Mouse (Mus musculus) kidney, adult 8-10 months (tissue): ENCODE results near the gene Cux2.

Source experiments
- DNase-seq, 2 experiments: peaks; one replicate each; pipeline ENCODE4 v3.0.0; 2022

Gene Cux2

DNA sequence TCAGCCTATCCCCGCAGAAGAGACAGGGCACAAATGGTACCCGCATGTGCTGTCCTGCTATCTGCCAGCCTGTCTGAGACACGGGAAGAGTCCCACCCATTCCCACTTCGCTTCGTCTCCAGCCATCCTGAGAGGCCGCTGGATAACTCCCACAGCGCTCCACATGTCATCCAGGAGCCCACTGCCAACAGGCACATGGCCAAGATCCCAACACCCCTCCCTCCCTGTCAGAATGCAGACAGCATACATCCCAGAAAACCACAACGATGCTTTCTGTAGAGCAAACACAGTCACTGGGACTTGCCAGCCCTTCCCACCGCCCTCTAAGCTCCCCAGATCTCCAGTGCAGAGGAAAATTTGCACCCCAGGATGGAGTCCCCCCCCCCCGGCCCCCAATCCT is 90.2 kb downstream of the Cux2 start:
- DNase-seq = no peak

- no peak for DNase-seq
Observed at GRCm38 (mm10) chr5:121958551-121958950, 91.4 kb downstream of the Cux2 start.

- no peak for DNase-seq
Observed at GRCm38 (mm10) chr5:121955806-121956205, 94.1 kb downstream of the Cux2 start.

DNA sequence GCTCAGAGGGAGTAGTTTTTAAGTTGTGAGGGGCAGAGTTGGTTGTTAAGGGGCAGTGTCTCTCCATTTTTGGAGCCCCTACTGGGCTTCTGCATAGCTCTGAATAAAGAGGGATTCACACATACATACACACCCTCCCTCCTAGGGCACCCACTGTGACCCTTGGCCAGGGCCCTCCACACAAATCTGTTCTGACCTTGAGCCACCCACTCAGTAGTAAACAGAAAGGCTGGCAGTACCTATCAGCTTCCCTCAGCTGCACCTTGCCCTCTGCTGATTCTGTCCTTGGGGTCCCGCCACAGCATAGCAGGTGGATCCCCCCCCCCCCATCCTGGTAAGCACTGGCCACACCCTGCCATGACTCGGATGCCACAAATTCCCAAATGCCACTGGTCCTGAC is 99.7 kb downstream of the Cux2 start:
- DNase-seq = no peak

DNA sequence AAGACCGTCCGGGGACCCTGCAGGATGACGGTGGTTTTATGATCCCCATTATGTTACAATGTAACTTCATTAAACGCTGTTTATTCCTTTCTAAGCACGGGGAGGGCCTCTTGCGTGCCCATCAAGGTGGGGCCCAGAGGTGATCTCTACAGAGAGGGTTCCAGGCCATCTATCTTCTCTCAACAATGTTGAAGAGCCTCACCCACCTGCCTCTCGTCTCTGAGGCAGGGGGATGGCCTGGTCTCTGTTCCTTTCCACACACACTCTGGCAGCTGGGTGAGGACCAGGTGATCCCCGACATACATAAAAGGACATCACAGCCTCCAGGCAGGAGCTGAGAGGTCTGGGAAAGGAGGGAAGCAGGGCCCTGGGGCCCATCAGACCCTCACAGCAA is 100.9 kb downstream of the Cux2 start:
- no peak for DNase-seq

- DNase-seq = peak in 1 of 2 experiments; percentile 4
Observed at GRCm38 (mm10) chr5:121948302-121949049, 101.4 kb downstream of the Cux2 start.

DNA sequence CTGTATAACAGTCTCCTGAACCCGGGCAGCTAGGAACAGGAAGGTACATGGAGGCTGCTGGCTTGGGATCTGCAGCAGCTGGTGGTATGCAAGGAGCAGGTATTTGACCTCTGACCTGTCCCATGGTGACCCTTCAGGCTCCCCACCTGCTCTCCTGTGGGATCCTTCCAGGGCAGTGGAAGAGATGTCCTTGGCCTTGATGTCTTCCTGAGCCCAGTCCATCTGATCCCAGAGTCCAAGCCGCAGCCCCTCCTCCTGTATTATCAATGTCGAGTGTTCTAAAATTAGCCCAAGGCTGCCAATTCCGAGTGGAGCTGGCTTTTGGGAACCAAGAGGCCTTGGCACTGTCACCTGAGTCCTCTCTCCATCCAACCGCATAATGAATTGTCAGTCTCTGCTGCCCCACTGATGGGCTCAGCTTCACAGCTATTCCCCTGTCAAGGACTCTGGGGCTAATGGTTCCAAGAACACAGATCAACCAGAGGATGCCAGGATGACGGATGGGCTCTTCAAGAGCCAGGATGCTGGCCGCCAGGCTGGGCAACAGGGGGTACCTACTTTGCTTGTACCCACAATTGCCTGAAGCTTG is 103.2 kb downstream of the Cux2 start:
- DNase-seq = no peak

DNA sequence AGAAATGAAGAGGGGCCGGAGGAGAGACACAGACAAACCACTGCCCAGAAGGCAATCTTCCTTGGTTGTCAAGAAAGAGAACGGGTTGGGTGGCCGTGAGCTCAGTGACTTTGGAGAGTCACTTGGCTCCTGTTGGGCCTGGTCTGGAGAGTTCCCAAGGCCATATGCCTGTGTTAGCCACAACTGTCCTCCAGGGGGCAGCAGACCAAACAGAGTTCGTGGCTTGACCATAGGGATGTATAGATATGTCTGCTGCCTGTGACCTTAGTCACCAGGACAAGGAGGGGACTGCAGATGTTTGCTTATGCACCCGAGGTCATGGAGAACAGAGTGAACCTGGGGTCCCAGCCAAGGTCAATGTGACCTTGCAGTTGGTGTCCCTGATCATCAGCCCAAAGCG is 104.1 kb downstream of the Cux2 start:
- DNase-seq = peak; percentile 4 to 33

DNA sequence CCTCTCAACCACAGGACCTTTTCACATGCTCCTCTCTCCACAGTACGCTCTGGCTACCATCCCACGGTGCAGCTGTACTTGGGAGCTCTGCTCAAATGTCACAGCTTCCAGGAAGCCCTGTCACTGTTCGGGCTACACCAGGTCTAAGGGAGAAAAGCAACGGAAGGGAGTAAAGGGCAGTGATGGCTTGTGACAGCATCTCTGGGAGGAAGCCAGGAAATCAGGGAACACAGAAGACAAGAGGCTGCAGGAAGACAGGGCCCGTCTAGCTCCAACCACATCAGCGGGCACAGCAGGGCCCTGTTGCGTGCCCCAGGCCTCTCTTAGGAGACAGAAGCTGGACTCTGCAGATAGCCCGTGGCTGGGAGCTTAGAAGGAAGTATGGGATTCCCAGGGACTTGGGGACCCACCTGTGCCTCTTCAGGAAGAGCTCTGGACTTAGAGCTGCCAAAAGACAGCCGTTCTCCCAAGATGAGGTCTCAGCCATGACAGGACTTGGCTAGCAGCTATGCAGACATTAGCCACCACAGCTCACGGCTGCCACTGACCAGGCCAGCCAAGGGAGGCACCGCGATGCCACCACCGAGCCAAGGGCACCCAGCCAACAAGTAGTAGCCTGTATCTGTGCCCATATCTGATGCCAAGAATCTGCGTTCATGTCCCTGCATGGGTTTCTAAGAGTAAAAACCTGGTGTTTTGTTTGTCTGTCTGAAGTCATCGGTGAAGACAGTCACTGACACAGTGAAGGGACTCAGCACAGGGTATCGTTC is 105.7 kb downstream of the Cux2 start:
- DNase-seq = no peak

DNA sequence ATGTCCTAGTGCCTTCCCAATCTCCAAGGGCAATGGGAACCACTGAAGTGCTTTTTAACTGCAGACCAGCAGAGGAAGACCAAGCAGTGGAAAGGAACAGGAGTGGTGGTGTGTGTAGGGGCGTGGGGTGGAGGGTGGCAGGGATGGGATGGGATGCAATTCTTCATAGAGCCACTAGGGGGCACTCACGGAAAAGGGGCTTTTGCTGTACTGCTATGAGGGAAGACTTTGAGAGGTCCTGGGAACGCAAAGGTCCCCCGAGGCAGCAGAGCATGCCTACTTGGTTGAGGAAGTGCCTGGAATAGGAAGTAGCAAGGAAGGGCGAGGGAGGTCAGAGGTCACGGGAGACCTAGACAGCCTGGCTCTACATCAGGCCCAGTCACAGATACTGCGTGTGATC is 106.4 kb downstream of the Cux2 start:
- no peak for DNase-seq

DNA sequence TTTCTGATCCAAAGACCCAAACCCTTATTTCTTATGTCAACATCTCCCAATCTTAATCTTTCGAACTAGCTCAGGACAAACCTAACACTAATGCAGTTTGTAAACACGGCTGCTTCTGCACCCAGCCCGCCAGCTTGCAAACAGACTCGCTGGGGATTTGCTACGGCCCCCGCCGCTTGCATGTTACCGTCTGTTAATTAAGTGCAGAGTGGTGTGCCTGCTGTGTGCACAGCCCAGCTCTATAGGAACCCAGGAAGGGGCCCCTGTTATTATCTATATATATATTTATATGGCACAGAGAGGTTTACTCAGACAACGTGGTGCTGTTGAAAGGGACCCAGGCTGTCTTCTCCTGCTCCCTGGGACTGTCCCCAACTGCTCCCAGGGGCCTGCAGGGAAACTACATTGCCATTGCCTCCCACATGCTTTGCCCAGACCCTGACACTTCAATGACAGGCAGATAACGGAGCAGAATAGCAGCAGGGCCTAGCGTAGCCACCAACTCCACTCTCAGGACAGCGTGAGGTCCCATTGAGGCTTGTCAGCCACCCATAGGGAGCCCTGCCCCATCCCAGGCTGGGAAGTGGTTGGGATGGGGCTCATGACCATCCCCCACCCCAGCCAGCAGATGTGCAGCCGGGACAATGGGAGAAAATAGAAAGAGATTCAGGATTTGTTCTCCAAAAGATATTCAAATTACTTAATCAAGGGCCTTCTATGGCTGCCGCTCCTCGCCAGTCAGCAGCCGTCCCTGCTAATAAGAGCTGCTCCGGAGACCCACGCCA is 111.6 kb downstream of the Cux2 start:
- DNase-seq = no peak

DNA sequence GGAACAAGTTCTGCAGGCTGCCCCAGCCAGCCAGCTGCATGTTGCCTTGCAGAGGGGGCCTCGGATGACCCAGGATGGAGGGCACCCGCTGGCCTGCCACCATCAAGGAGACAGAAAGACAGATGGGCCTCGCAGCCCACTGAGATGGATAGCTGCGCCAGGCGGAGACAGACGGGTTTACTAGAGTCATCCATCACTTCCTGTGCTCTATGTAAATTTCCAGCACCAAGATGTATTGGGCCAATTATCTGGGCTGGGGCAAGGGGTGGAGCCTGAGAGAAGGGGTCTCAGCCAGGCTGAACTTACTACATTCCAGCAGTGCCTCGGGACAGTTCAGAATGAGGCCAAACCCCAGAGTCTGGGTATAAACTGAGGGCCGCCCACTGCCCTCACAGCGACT is 119.6 kb downstream of the Cux2 start:
- no peak for DNase-seq

GRCm38 (mm10) chr5:121928362-121929000 is 121.4 kb downstream of the Cux2 start:
- no peak for DNase-seq

DNA sequence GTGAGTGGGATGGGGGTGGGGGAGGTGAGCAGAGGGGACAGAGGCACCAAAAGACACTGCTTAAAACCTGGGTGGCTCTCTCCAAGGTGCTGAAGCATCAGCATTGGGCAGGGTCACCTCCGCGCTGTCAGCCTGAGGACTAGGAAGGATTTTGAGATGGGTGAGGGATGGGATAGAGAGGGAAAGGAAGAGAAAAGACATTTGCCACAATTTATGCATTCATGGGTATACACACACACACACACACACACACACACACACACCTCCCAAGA is 123.4 kb downstream of the Cux2 start:
- DNase-seq = no peak

- no peak for DNase-seq
Observed at GRCm38 (mm10) chr5:121925751-121926542, 124.0 kb downstream of the Cux2 start.

- DNase-seq = no peak
Observed at GRCm38 (mm10) chr5:121925291-121925690, 124.6 kb downstream of the Cux2 start.

- no peak for DNase-seq
Observed at GRCm38 (mm10) chr5:121924423-121924822, 125.5 kb downstream of the Cux2 start.

DNA sequence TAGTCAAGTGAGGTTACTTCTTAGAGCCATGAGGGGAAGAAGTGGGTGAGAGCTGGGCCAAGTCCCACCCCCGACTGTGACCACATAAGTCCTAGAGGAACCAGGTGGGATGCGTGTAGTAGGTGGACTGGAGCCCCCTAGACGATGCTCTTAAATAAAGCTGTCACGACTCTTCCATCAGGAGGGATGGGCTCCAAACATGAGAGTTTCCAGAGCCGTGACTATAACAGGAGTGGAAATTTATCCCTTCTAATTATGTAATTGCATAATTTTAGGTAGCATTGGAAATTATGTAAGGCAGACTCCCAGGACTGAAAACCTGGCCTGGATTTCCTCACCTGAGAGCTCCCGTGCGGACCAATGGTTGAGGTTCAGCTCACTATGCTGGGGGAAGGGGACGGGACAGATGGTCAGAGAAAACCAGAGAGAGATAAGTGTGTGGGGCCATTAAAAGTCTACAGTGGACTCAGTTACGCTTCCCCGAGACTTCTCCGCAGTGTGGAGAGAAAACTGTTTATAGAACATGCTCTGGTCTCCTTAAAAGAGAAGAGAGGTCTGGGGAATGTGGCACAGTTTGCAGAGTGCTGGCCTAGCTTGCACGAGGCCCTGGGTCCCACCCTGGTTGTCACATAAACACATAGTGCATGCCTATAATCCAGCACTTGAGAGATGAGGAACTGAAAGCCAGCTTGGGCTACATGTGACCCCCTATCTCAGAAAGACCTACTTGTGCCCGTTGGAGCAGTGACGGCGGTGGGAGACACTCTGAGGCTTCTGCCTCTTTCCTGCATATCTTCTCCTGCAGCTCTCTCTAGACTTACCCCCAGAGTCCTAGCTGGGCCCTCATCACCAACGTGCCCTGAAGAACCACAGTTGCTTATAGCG is 126.7 kb downstream of the Cux2 start:
- DNase-seq = no peak

- no peak for DNase-seq
Observed at GRCm38 (mm10) chr5:121919216-121919615, 130.7 kb downstream of the Cux2 start.

DNA sequence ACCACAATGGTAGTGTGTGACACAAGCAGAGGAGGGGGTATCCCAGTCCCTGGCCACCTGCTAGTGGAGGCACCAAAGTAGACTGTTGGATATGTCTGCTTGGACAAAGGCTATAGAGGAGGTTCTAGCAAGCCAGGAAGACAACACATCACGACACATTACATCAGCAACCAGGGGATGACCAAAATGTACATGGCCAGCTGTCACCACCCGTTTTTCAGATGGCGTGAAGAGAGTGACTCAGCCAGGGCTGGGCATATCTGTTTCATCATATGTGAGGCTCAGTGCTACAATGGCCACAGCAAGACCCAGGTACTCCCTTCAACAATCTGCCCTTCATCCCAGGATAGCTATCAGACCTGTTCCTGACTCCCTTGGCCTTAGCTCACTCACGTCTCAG is 133.1 kb downstream of the Cux2 start:
- no peak for DNase-seq

- no peak for DNase-seq
Observed at GRCm38 (mm10) chr5:121913999-121914398, 135.9 kb downstream of the Cux2 start.
